Mouse (Mus musculus): ENCODE results near the gene Gm3646. TPM values are rescaled to one million over a fixed set of nuclear protein-coding genes. Genes with fewer than 3 reads are reported as not detected.

The Gm3646 gene
- polyA plus RNA-seq, 1 experiment from 2014 or later = 0.61 TPM

DNA sequence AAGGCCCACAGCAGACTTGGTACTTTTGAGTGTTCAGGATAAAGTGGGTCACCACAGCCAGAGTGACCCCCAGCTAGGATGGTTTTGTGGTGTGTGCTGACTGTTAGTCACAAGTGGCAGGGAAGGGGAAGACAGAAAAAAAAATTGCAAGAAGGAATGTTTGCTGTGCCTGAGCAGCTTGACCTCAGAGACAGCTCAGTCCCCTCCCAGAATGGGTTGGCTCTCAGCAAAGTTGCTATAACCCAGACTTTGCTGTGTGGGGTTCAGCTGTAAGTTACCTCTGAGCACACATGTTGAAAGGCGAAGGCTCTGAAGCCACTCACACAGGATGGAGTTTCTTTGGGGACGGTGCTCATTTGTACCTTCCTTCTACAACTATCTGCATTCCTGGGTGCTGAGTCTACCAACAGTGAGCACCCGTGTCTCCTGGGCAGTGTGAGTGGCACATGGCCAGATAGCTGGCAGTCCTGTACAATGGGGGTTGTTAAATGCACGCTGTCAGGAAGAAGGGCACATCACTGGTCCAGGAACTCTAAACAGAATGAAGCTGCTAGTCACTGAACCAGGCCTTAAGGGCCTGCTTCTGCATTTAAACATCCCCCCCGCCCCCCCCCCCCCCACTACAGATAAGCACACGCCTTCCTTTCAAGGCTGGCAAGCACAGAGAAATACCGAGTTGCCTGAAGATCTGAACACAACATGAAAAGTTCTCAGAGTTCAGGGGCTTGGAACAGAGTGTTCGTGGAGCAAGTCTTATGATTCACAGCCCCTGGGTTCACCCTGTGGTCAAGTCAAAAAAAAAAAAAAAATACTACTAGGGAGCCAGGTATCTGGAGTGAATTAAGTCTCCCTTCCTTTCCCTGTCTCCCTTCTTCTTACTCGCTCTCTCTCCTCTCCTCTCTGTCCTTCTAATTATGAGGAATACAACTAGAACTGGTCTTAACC, 45.6 kb downstream of the Gm3646 start:
- no peak overlapping the region for H3K4me3 ChIP-seq (ENCODE audit: low read depth, low read length)
- no peaks in the 10 kb centered on the region for H3K27me3 ChIP-seq (replicated peaks; ENCODE audit: control insufficient read depth, insufficient read depth, low read length)
- ATAC-seq (ENCODE audit: low read depth) = no peak
- no peaks in the 10 kb centered on the region for H3K9me3 ChIP-seq (ENCODE audit: control insufficient read depth, low read length)
- no peak overlapping the region for H3K9ac ChIP-seq (ENCODE audit: low read depth, low read length)
- WGBS = 38% methylated on average over 9 of the region's 9 CpGs
- 0 out of 2 replicates have a peak overlapping the region, but pooled peaks have one; percentile 8 for H3K27ac ChIP-seq (replicated peaks; ENCODE audit: low read depth, low read length)
- no peaks in the 10 kb centered on the region for H3K36me3 ChIP-seq (ENCODE audit: control insufficient read depth, insufficient read depth, low read length)
- no peak for DNase-seq (ENCODE audit: low spot score)
- H3K4me2 ChIP-seq (ENCODE audit: low read depth, low read length) = no peak overlapping the region
- peaks cover 28% of the 10 kb centered on the region for H3K4me1 ChIP-seq (ENCODE audit: control insufficient read depth, insufficient read depth, low read length)

- DNase-seq (ENCODE audit: low spot score) (no peak), ATAC-seq (ENCODE audit: low read depth) (no peak)
- no peaks in the 10 kb centered on the region for H3K36me3 ChIP-seq (ENCODE audit: control insufficient read depth, insufficient read depth, low read length)
- no peaks in the 10 kb centered on the region for H3K27me3 ChIP-seq (replicated peaks; ENCODE audit: control insufficient read depth, insufficient read depth, low read length)
- H3K4me2 ChIP-seq (ENCODE audit: low read depth, low read length) = no peak overlapping the region
- H3K9ac ChIP-seq (ENCODE audit: low read depth, low read length) = no peak overlapping the region
- no peaks in the 10 kb centered on the region for H3K9me3 ChIP-seq (ENCODE audit: control insufficient read depth, low read length)
- H3K4me1 ChIP-seq (ENCODE audit: control insufficient read depth, insufficient read depth, low read length) = peaks cover 28% of the 10 kb centered on the region
- no peak overlapping the region for H3K27ac ChIP-seq (replicated peaks; ENCODE audit: low read depth, low read length)
- no peak overlapping the region for H3K4me3 ChIP-seq (ENCODE audit: low read depth, low read length)
- WGBS = 64% methylated on average over 9 of the region's 9 CpGs
Observed at GRCm38 (mm10) chr1:39758244-39758643, 46.9 kb downstream of the Gm3646 start.

DNA sequence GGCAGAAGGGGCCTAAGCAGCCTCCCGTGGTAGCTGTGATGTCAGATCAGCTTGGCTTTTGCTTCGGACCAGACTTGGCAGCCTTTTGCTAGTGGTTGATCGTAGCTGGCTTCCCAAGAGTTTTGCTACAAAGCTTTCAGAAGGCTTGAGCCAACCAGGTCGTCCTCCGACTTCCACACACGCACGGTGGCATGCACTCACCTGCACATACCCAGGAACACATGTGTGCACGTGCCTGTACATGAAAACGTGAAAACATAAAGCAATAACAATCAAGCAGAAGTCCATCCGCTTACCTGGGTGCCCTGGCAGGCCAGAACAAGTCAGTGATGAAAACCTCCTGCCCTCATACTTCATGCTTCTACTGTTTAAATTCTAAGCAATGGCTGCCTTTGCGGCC, 48.2 kb downstream of the Gm3646 start:
- H3K36me3 ChIP-seq (ENCODE audit: control insufficient read depth, insufficient read depth, low read length) = no peaks in the 10 kb centered on the region
- H3K9me3 ChIP-seq (ENCODE audit: control insufficient read depth, low read length) = no peaks in the 10 kb centered on the region
- ATAC-seq (ENCODE audit: low read depth) (no peak), DNase-seq (ENCODE audit: low spot score) (no peak)
- no peak overlapping the region for H3K4me3 ChIP-seq (ENCODE audit: low read depth, low read length)
- H3K4me1 ChIP-seq (ENCODE audit: control insufficient read depth, insufficient read depth, low read length) = peaks cover 19% of the 10 kb centered on the region
- H3K4me2 ChIP-seq (ENCODE audit: low read depth, low read length) = no peak overlapping the region
- H3K9ac ChIP-seq (ENCODE audit: low read depth, low read length) = no peak overlapping the region
- H3K27ac ChIP-seq (replicated peaks; ENCODE audit: low read depth, low read length) = no peak overlapping the region
- no peaks in the 10 kb centered on the region for H3K27me3 ChIP-seq (replicated peaks; ENCODE audit: control insufficient read depth, insufficient read depth, low read length)
- WGBS = 67% methylated on average over 11 of the region's 11 CpGs

DNA sequence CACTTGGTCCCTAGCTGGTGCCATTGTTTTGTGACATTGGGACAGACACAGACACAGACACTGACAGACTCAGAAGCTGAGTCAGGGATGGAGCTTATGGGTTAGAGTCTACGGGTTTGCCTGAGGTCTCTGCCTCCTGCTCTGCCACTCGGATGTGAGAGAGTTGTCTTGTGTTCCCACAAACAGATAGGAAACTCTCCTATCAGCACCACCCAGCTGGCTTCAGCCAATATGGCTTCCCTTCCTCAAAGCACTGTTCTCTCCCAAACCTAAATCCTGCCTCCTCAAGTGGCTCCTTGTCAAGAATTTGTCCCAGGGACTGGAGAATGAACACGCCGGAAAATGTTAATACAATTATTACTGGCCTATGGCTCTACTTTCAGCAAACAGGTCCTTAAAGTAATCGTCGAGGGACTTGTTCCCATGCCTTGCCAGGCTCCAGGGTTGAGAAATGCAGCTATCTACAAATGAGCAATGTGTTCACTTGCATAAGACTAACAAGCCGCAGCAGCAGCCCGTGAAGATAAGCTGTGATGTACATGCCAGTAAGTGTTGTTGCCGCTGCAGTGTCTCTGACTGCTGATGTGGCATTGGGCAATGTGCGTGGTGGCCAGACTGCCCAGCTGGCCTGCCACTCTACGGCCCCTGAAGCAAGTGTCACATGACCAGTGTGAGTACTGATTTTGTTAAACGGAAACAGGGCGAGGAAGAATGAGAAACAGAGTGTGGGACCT, 50.7 kb downstream of the Gm3646 start:
- Histone ChIP-seq H3K9me3 (ENCODE audit: control insufficient read depth, low read length) (no peaks in the 10 kb centered on the region), H3K36me3 (ENCODE audit: control insufficient read depth, insufficient read depth, low read length) (no peaks in the 10 kb centered on the region), H3K9ac (ENCODE audit: low read depth, low read length) (no peak overlapping the region), H3K27ac (replicated peaks; ENCODE audit: low read depth, low read length) (no peak overlapping the region), H3K27me3 (replicated peaks; ENCODE audit: control insufficient read depth, insufficient read depth, low read length) (no peaks in the 10 kb centered on the region), H3K4me3 (ENCODE audit: low read depth, low read length) (no peak overlapping the region), H3K4me1 (ENCODE audit: control insufficient read depth, insufficient read depth, low read length) (peaks cover 4% of the 10 kb centered on the region; the same call in 1 of the 2 replicates), H3K4me2 (ENCODE audit: low read depth, low read length) (no peak overlapping the region)
- 64% methylated on average over 13 of the region's 13 CpGs for WGBS
- ATAC-seq (ENCODE audit: low read depth) (no peak), DNase-seq (ENCODE audit: low spot score) (no peak)

Other genes starting within 250 kb of the Gm3646 start
- 23.5 and 27.6 TPM in 2 replicates for gene Rnf149, start 227.9 kb downstream of the Gm3646 start, polyA plus RNA-seq (2014; fragmentation: Nextera tagmentation; extraction: Ambion mirVana)
- gene Creg2, start 153.9 kb downstream of the Gm3646 start, polyA plus RNA-seq (2014; fragmentation: Nextera tagmentation; extraction: Ambion mirVana) = 0.24 and 0.29 TPM in 2 replicates
- 2.0 and 2.3 TPM in 2 replicates for gene Rfx8, start 84.3 kb downstream of the Gm3646 start, polyA plus RNA-seq (2014; fragmentation: Nextera tagmentation; extraction: Ambion mirVana)
- gene Map4k4, start 95.6 kb upstream of the Gm3646 start, polyA plus RNA-seq (2014; fragmentation: Nextera tagmentation; extraction: Ambion mirVana) = 27.8 and 32.4 TPM in 2 replicates